Mouse (Mus musculus) left cerebral cortex, postnatal 25 days (tissue): ENCODE measurements around the gene Samm50. TPM values are rescaled to one million over a fixed set of nuclear protein-coding genes. Genes with fewer than 3 reads are reported as not detected.
"Not testable (repeated sequence)": the region's sequence is repeated elsewhere in the genome, so short reads cannot be mapped to it uniquely, and the experiment has no call there.

Experiments
- DNase-seq, 2 experiments: peaks; one replicate each; pipeline ENCODE4 v3.0.0; 2022; ENCODE audit warnings: low spot score in 2 of 2, mixed read lengths in 1 of 2
- intact Hi-C: fragments of 180-260 bp; cut with DNase I; formaldehyde crosslinking; loops from one replicate; pipeline ENCODE4 v1.15.1; 2025
- total RNA-seq, 2 experiments: library from RNA; stranded (reverse); gene quantifications; 2 replicates each; pipeline ENCODE4 v1.2.3; 2021

Samm50 gene
- total RNA-seq = 100 to 1,000 TPM; 100 to 102 TPM

- intact Hi-C loops = no loop called here
- DNase-seq = peak; percentile 93 to 98
Observed at GRCm38 (mm10) chr15:84192058-84192791, at the start of gene Samm50. TSS of gene Samm50 (plus strand) at chr15:84192241.

- no peak for DNase-seq
Observed at GRCm38 (mm10) chr15:84156158-84156557, 35.9 kb upstream of the Samm50 start.

GRCm38 (mm10) chr15:84157530-84157929 lies 34.5 kb upstream of the Samm50 start:
- DNase-seq, intact Hi-C loops: not testable (repeated sequence)

More at GRCm38 (mm10) chr15:84156158-84156557, 35.9 kb upstream of the Samm50 start:
- intact Hi-C loops = no loop called here

- intact Hi-C loops = no loop called here
- no peak for DNase-seq
Observed at GRCm38 (mm10) chr15:84161871-84162270, 30.2 kb upstream of the Samm50 start.

- intact Hi-C loops = loop anchor here (1.0 to 5.0 kb wide), 3 partner anchors 45 to 93 kb away; partner anchors contain the start of genes Pnpla5 and Sult4a1
Observed at GRCm38 (mm10) chr15:84166818-84167217, 25.2 kb upstream of the Samm50 start.

GRCm38 (mm10) chr15:84167600-84167999 lies 24.4 kb upstream of the Samm50 start, which contains the start of gene Pnpla3:
TSS of gene Pnpla3 (plus strand) at chr15:84167837.
- DNase-seq = peak; percentile 96 to 99
- intact Hi-C loops = loop anchor here (1.0 to 5.0 kb wide), 3 partner anchors 45 to 93 kb away; partner anchors contain the start of genes Pnpla5 and Sult4a1

More at GRCm38 (mm10) chr15:84166818-84167217, 25.2 kb upstream of the Samm50 start:
- no peak for DNase-seq

GRCm38 (mm10) chr15:84168170-84169161 lies 23.6 kb upstream of the Samm50 start:
- intact Hi-C loops = loop anchor here (5.0 kb wide), 2 partner anchors 46 to 61 kb away; partner anchors contain the start of genes Pnpla5 and Sult4a1
- DNase-seq = peak in 1 of 2 experiments; percentile 30

- intact Hi-C loops = loop anchor here (5.0 kb wide), 2 partner anchors 47 to 62 kb away; partner anchors contain the start of genes Pnpla5 and Sult4a1
- DNase-seq = no peak
Observed at GRCm38 (mm10) chr15:84169511-84169910, 22.5 kb upstream of the Samm50 start.

GRCm38 (mm10) chr15:84171166-84171565 lies 20.9 kb upstream of the Samm50 start:
- no peak for DNase-seq
- intact Hi-C loops = no loop called here

GRCm38 (mm10) chr15:84178733-84179132 lies 13.3 kb upstream of the Samm50 start:
- peak in 1 of 2 experiments; percentile 14 for DNase-seq
- intact Hi-C loops = no loop called here

GRCm38 (mm10) chr15:84182000-84182399 lies 10.0 kb upstream of the Samm50 start:
- intact Hi-C loops = no loop called here
- no peak for DNase-seq

- DNase-seq = no peak
- intact Hi-C loops = no loop called here
Observed at GRCm38 (mm10) chr15:84183967-84184366, 8.1 kb upstream of the Samm50 start.

GRCm38 (mm10) chr15:84186196-84186595 lies 5.8 kb upstream of the Samm50 start:
- DNase-seq = no peak
- intact Hi-C loops = no loop called here

- DNase-seq = no peak
- intact Hi-C loops = no loop called here
Observed at GRCm38 (mm10) chr15:84188887-84189530, 3.0 kb upstream of the Samm50 start.

GRCm38 (mm10) chr15:84189881-84190280 lies 2.2 kb upstream of the Samm50 start:
- peak in 1 of 2 experiments; percentile 17 for DNase-seq
- intact Hi-C loops = no loop called here

- intact Hi-C loops = no loop called here
- DNase-seq = no peak
Observed at GRCm38 (mm10) chr15:84191724-84192057, 350 bp upstream of the Samm50 start.

GRCm38 (mm10) chr15:84196486-84197165 lies 4.6 kb downstream of the Samm50 start:
- no peak for DNase-seq
- intact Hi-C loops = no loop called here

GRCm38 (mm10) chr15:84207327-84207726 lies 15.3 kb downstream of the Samm50 start:
- no peak for DNase-seq
- intact Hi-C loops = no loop called here
